Mouse (Mus musculus) left cerebral cortex, postnatal 10 days (tissue): Measurements from ENCODE around the gene Pnpo. TPM values are rescaled to one million over a fixed set of nuclear protein-coding genes. Genes with fewer than 3 reads are reported as not detected.

Experiments
- DNase-seq, 2 experiments: peaks; one replicate each; pipeline ENCODE4 v3.0.0; 2021 to 2022; ENCODE audit warnings: low spot score in 2 of 2, mixed read lengths in 1 of 2; ENCODE audit errors: extremely low spot score in 1 of 2
- intact Hi-C: fragments of 180-260 bp; cut with DNase I; formaldehyde crosslinking; loops from one replicate; pipeline ENCODE4 v1.15.1; 2025
- total RNA-seq, 2 experiments: library from RNA; stranded (reverse); gene quantifications; 2 replicates each; pipeline ENCODE4 v1.2.3; 2021

The Pnpo gene
- total RNA-seq, 2 experiments from 2014 or later: 30.9 to 32.6 TPM

- no peak for DNase-seq
- intact Hi-C loops: loop anchor here (10.0 kb wide), 1 partner anchor 106 kb away; the partner anchor contains the start of gene Scrn2
Measured at GRCm38 (mm10) chr11:96919003-96919402, 24.8 kb downstream of the Pnpo start.

- DNase-seq: no peak
- intact Hi-C loops: loop anchor here (2.0 to 10.0 kb wide), 2 partner anchors 45 to 107 kb away; partner anchors contain the start of gene Scrn2
Measured at GRCm38 (mm10) chr11:96917415-96917814, 26.4 kb downstream of the Pnpo start.

GRCm38 (mm10) chr11:96916885-96917396 lies 26.8 kb downstream of the Pnpo start:
- intact Hi-C loops: loop anchor here (2.0 to 10.0 kb wide), 2 partner anchors 46 to 108 kb away; partner anchors contain the start of gene Scrn2

GRCm38 (mm10) chr11:96916044-96916884 lies 27.5 kb downstream of the Pnpo start, which contains the start of gene Cdk5rap3:
Gene Cdk5rap3 (minus strand): TSS chr11:96916496.
- intact Hi-C loops: loop anchor here (2.0 to 10.0 kb wide), 2 partner anchors 47 to 109 kb away; partner anchors contain the start of gene Scrn2
- peak; percentile 99 for DNase-seq

More at GRCm38 (mm10) chr11:96916885-96917396, 26.8 kb downstream of the Pnpo start:
- no peak for DNase-seq

- no peak for DNase-seq
- intact Hi-C loops: loop anchor here (10.0 kb wide), 1 partner anchor 112 kb away; the partner anchor contains the start of gene Scrn2
Measured at GRCm38 (mm10) chr11:96912682-96913081, 31.1 kb downstream of the Pnpo start.

- intact Hi-C loops: loop anchor here (2.0 to 10.0 kb wide), 2 partner anchors 43 to 115 kb away; partner anchors contain the start of gene Scrn2
- peak; percentile 69 to 85 for DNase-seq
Measured at GRCm38 (mm10) chr11:96910003-96910402, 33.8 kb downstream of the Pnpo start.

GRCm38 (mm10) chr11:96908594-96908993 lies 35.2 kb downstream of the Pnpo start:
- no peak for DNase-seq
- intact Hi-C loops: no loop called here

- no peak for DNase-seq
- intact Hi-C loops: no loop called here
Measured at GRCm38 (mm10) chr11:96906431-96907161, 37.2 kb downstream of the Pnpo start.

- intact Hi-C loops: no loop called here
- DNase-seq: no peak
Measured at GRCm38 (mm10) chr11:96902639-96903635, 40.8 kb downstream of the Pnpo start.

GRCm38 (mm10) chr11:96901332-96901731 lies 42.5 kb downstream of the Pnpo start:
- no peak for DNase-seq
- intact Hi-C loops: no loop called here

GRCm38 (mm10) chr11:96899449-96900306 lies 44.1 kb downstream of the Pnpo start:
- DNase-seq: no peak
- intact Hi-C loops: no loop called here

GRCm38 (mm10) chr11:96895886-96896285 lies 47.9 kb downstream of the Pnpo start:
- no peak for DNase-seq
- intact Hi-C loops: no loop called here

GRCm38 (mm10) chr11:96893203-96893842 lies 50.5 kb downstream of the Pnpo start:
- intact Hi-C loops: no loop called here
- DNase-seq: no peak

- no peak for DNase-seq
- intact Hi-C loops: no loop called here
Measured at GRCm38 (mm10) chr11:96891784-96892527, 51.8 kb downstream of the Pnpo start.
